Mouse (Mus musculus) G1E (cell line): ENCODE results near the gene Rbbp6.

Experiments used
- CTCF ChIP-seq: IDR thresholded peaks from 2 replicates; pipeline ENCODE4 v1.5.1; 2012; ENCODE audit warnings: low read depth, low read length, inconsistent platforms, mixed read lengths
- GATA1 ChIP-seq: IDR thresholded peaks from 2 replicates; pipeline ENCODE4 v1.6.1; 2012; ENCODE audit warnings: borderline replicate concordance, low read length, inconsistent platforms, mixed read lengths

GRCm38 (mm10) chr7:123001341-123002027, 36.0 kb downstream of the Rbbp6 start:
- TF ChIP-seq GATA1: no peak
- TF ChIP-seq CTCF: no peak
